Comparison of ENCODE assay signal across 14 mouse cellular contexts in the genomic region with DNA sequence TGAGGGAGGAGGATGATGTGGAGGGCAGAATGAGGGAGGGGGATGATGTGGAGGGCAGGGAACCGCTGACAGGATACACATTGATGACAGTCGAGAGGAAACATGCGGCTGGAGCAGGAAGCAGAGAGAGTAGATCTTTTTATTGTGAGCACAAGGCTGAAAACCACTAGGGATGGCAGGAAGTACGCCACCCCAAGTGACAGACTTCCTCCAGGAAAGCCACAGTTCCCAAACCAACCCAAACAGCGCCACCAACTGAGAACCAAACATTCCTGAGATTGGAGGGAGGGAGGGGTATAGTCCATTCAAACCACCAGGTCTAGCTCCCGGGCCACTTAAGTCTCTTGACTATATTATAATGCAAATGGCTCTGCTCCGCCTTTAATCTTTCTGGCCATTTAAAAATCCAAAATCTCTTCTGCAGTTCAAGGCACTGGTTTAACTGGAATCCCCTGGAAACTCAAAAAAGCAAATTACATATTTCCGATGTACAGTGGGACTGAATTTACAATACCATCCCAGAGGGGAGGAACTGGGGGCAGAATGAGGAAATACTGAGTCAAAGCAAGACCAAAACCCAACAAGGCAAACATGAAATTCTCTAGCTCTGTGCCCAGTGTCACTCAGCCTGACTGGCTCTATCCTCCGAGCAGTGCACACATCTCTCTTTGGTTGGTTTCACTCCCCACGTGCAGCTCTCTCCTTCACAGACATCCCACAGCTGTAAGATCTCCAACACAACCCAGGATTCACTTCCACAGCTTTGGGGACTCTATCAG.
DNase-seq lines count a peak whose midpoint lies in the region.
"Had no signal": no experiment of that assay in that cellular context is flagged by ENCODE, and none has a peak within 500 bp of the region (broad histone marks: within the 10 kb centered on the region; RNA-seq: fewer than 3 reads in every experiment).

No protein-coding gene starts in this region.

- peak; percentile 25 for DNase-seq in embryo, embryonic 10 days (ENCODE audit: low spot score)
- no peak for DNase-seq in embryo, embryonic 11 days
- peak; percentile 22 to 35 for DNase-seq in kidney, adult 8-10 months
- DNase-seq in kidney, adult 11 months: no peak
- peak; percentile 69 for DNase-seq in 416B (ENCODE audit: low read depth)
- peak; percentile 93 for DNase-seq in ZHBTc4 (ENCODE audit: low read depth, low spot score)
- no peak for DNase-seq in layer of hippocampus, adult 9-11 months
- no peak for DNase-seq in adipocyte (ENCODE audit: low spot score)
- DNase-seq: B cell, adult 2 months; cerebellum, postnatal 10 days; gastrocnemius, postnatal 14 days; liver, postnatal 0 days; right cerebral cortex, adult 18-20 months; thymus, postnatal 36 days had no signal

Comparison
In these comparisons a context has a peak if more than half of its experiments do, and no peak if none do; other contexts are left out.
1. DNase-seq: peak in embryo, embryonic 10 days (single experiment), kidney, adult 8-10 months (2 of 2), 416B (single experiment) and ZHBTc4 (single experiment); none in embryo, embryonic 11 days (single experiment), kidney, adult 11 months (single experiment), layer of hippocampus, adult 9-11 months (single experiment) and adipocyte (single experiment).